Mouse (Mus musculus): ENCODE measurements around the gene Rhox3f. TPM values are rescaled to one million over a fixed set of nuclear protein-coding genes. Genes with fewer than 3 reads are reported as not detected.

Rhox3f gene
- not detected in 4 replicates for total RNA-seq (2023)

DNA sequence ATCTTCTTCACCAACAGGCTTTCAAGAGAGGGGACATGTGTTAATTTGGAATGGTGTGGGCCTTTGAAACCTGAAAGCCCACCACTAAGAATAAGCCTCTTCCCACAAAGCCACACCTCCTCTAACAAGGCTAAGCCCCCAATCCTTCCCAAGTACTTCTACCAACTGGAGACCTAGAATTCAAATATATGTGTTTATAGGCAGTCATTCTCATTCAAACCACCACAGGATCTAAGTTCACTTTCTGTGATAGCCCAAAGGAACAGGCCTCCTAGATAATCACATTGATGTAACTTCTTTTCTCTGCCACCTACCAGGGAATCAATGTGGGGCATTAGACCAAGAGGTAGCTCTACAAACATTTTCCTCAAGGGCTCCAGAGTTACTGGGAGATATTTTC, at the start of gene Rhox3f:
Rhox3f (plus strand) TSS at position 301 of the 400 bp plus-strand sequence.

DNA sequence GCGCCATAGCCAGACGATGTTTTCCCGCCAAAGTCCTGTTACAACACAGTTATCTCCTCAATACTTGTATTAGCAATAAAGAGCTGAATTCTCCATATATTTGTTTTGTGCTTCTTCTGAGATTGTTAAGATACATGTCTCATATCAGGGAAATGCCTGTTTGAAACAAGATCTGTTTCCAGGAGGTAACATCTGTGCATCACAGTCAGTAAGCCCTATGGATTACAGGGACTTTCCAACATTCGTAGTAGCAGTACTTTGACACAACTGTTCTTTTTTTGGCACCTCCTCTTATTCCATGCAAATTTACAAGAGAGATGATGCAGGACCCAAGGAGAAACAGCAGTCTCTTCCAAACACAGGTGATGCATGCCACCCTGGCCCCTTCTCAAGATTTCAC, 39.1 kb upstream of the Rhox3f start, which contains the start of gene Rhox3e:
Rhox3e (plus strand) TSS at position 301 of the 400 bp plus-strand sequence.

DNA sequence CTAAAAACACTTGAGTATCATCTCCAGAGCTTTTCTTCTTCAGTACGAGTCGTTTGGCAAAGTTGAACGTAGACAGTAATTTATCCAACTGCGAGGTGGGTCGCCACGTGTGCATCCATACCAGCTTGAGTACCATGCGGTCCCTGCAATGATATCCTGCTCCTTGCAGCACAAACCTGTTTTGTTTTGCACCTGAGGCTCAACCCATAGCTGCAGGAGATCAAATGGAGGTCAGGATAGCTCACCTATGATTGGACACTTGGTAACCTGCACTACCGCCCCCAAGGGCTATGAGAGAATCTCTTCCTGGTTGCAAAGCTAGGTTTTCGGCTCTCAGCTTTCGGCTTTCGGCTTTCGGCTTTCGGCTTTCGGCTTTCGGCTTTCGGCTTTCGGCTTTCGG, 23.7 kb upstream of the Rhox3f start, which contains the start of gene Rhox4e:
Rhox4e (plus strand) TSS at position 301 of the 400 bp plus-strand sequence.

DNA sequence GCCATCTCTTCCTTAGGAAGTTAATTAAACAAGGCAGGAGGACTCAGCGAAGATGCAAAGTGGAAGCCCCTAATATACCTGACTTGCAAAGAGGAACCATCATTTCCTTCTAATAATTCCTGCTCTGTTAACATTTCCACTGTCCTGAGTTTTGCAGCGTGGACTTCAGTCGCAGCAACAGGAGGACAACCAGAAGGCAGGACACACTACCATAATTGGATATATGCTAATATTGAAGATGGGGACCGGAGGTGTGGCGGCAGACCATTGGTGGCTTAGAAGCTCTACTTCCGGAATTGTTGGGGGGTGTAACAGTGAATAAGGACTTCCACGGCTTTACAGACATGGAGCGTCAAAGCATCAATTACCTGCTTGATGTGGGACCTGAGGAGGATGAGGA, 9.7 kb upstream of the Rhox3f start, which contains the start of gene Rhox2f:
Rhox2f (plus strand) TSS at position 301 of the 400 bp plus-strand sequence.

DNA sequence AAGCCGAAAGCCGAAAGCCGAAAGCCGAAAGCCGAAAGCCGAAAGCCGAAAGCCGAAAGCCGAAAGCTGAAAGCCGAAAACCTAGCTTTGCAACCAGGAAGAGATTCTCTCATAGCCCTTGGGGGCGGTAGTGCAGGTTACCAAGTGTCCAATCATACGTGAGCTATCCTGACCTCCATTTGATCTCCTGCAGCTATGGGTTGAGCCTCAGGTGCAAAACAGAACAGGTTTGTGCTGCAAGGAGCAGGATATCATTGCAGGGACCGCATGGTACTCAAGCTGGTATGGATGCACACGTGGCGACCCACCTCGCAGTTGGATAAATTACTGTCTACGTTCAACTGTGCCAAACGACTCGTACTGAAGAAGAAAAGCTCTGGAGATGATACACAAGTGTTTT, 26.8 kb downstream of the Rhox3f start, which contains the start of gene Rhox4f:
Rhox4f (minus strand) TSS at position 101 of the 400 bp plus-strand sequence.

DNA sequence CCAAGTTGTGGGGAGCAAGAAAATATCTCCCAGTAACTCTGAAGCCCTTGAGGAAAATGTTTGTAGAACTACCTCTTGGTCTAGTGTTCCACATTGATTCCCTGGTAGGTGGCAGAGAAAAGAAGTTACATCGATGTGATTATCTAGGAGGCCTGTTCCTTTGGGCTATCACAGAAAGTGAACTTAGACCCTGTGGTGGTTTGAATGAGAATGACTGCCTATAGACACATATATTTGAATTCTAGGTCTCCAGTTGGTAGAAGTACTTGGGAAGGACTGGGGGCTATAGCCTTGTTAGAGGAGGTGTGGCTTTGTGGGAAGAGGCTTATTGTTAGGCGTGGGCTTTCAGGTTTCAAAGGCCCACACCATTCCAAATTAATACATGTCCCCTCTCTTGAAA, 47.7 kb downstream of the Rhox3f start, which contains the start of gene Rhox3g:
Rhox3g (minus strand) TSS at position 101 of the 400 bp plus-strand sequence.

Other genes starting within 250 kb of the Rhox3f start
- gene Rhox3a2, start 201.0 kb upstream of the Rhox3f start, total RNA-seq (2023): not detected in 4 replicates
- not detected in 4 replicates for gene Rhox4a2, start 190.1 kb upstream of the Rhox3f start, total RNA-seq (2023)
- gene Rhox2b, start 168.9 kb upstream of the Rhox3f start, total RNA-seq (2023): not detected in 4 replicates
- not detected in 4 replicates for gene Rhox4b, start 148.5 kb upstream of the Rhox3f start, total RNA-seq (2023)
- not detected in 4 replicates for gene Rhox2c, start 127.3 kb upstream of the Rhox3f start, total RNA-seq (2023)
- not detected in 4 replicates for gene Rhox3c, start 122.4 kb upstream of the Rhox3f start, total RNA-seq (2023)
- not detected in 4 replicates for gene Rhox4c, start 100.7 kb upstream of the Rhox3f start, total RNA-seq (2023)
- not detected in 4 replicates for gene Rhox2d, start 87.6 kb upstream of the Rhox3f start, total RNA-seq (2023)
- not detected in 4 replicates for gene Rhox4d, start 66.6 kb upstream of the Rhox3f start, total RNA-seq (2023)
- gene Rhox2e, start 50.5 kb upstream of the Rhox3f start, total RNA-seq (2023): not detected in 4 replicates
- not detected in 4 replicates for gene Rhox3e, start 39.0 kb upstream of the Rhox3f start, total RNA-seq (2023)
- not detected in 4 replicates for gene Rhox4e, start 23.6 kb upstream of the Rhox3f start, total RNA-seq (2023)
- not detected in 4 replicates for gene Rhox2f, start 9.6 kb upstream of the Rhox3f start, total RNA-seq (2023)
- gene Rhox4f, start 26.7 kb downstream of the Rhox3f start, total RNA-seq (2023): not detected in 4 replicates
- gene Rhox3g, start 47.6 kb downstream of the Rhox3f start, total RNA-seq (2023): not detected in 4 replicates
- not detected in 4 replicates for gene Rhox2g, start 62.5 kb downstream of the Rhox3f start, total RNA-seq (2023)
- not detected in 4 replicates for gene Rhox4g, start 70.3 kb downstream of the Rhox3f start, total RNA-seq (2023)
- gene Rhox3h, start 87.8 kb downstream of the Rhox3f start, total RNA-seq (2023): not detected in 4 replicates
- gene Rhox2h, start 92.3 kb downstream of the Rhox3f start, total RNA-seq (2023): not detected in 4 replicates
- not detected in 4 replicates for gene Rhox5, start 223.8 kb downstream of the Rhox3f start, total RNA-seq (2023)
- gene Rhox6, start 245.9 kb downstream of the Rhox3f start, total RNA-seq (2023): not detected in 4 replicates

Data from B cell, adult 62 days (primary cell).